In genomic region chr11:114335950-114336838, GRCm38 (mm10) we compare ENCODE assay signal across 8 mouse cellular contexts.
DNase-seq lines count a peak whose midpoint lies in the region; ATAC-seq and TF ChIP-seq lines count a peak whose summit lies in the region.
"Had no signal": no experiment of that assay in that cellular context is flagged by ENCODE, and none has a peak within 500 bp of the region (broad histone marks: within the 10 kb centered on the region; RNA-seq: fewer than 3 reads in every experiment).

No protein-coding gene starts in this region.

- peak; percentile 86 for ATAC-seq in forebrain, embryonic 16.5 days
- ATAC-seq in midbrain, postnatal 0 days (ENCODE audit: low FRiP score), result no peak
- ATAC-seq in liver, postnatal 0 days, result no peak
- no peak for ATAC-seq in erythroid progenitor cell, adult 5-6 weeks (replicated peaks; ENCODE audit: low FRiP score, poor library complexity, severe bottlenecking)

- H3K9me3 ChIP-seq in forebrain, embryonic 16.5 days (ENCODE audit: control insufficient read depth, low read length), result no peaks in the 10 kb centered on the region
- no peaks in the 10 kb centered on the region for H3K9me3 ChIP-seq in midbrain, postnatal 0 days (ENCODE audit: low read length)
- H3K9me3 ChIP-seq in liver, postnatal 0 days (ENCODE audit: low read length), result no peaks in the 10 kb centered on the region

- H3K27ac ChIP-seq in forebrain, embryonic 16.5 days (ENCODE audit: low read length), result peak overlapping the region; percentile 28; the same call in 1 of the 2 replicates
- no peak overlapping the region for H3K27ac ChIP-seq in midbrain, postnatal 0 days (ENCODE audit: low read depth, low read length)
- H3K27ac ChIP-seq in liver, postnatal 0 days (ENCODE audit: low read depth), result no peak overlapping the region

- no peaks in the 10 kb centered on the region for H3K36me3 ChIP-seq in forebrain, embryonic 16.5 days (ENCODE audit: control insufficient read depth, insufficient read depth)
- H3K36me3 ChIP-seq in midbrain, postnatal 0 days (ENCODE audit: insufficient read depth, low read length), result no peaks in the 10 kb centered on the region
- H3K36me3 ChIP-seq in liver, postnatal 0 days (replicated peaks; ENCODE audit: insufficient read depth, low read length), result no peaks in the 10 kb centered on the region

- peak; percentile 31 for DNase-seq in cerebellum, adult 11 months
- peak; percentile 67 for DNase-seq in cerebellum, adult 9-10 months
- DNase-seq in midbrain, postnatal 0 days (ENCODE audit: low spot score), result peak; percentile 24
- no peak for DNase-seq in liver, postnatal 0 days
- no peak for DNase-seq in MN1 (ENCODE audit: low spot score)
- DNase-seq: kidney, adult 8-10 months had no signal

- no peak for TF ChIP-seq EP300 in liver, postnatal 0 days (IDR thresholded peaks at IDR 0.05; ENCODE audit: low read depth)

- no peak for TF ChIP-seq CTCF in midbrain, postnatal 0 days (IDR thresholded peaks at IDR 0.05)
- TF ChIP-seq CTCF in liver, postnatal 0 days (IDR thresholded peaks at IDR 0.05; ENCODE audit: low read depth), result no peak

- no peak overlapping the region for H3K4me2 ChIP-seq in forebrain, embryonic 16.5 days (ENCODE audit: low read length)
- H3K4me2 ChIP-seq in midbrain, postnatal 0 days (ENCODE audit: low read depth, low read length, poor library complexity, severe bottlenecking), result no peak overlapping the region
- no peak overlapping the region for H3K4me2 ChIP-seq in liver, postnatal 0 days (ENCODE audit: low read depth, low read length)

- H3K4me1 ChIP-seq in forebrain, embryonic 16.5 days (replicated peaks; ENCODE audit: control insufficient read depth, insufficient read depth, low read length), result peaks cover 20% of the 10 kb centered on the region
- H3K4me1 ChIP-seq in midbrain, postnatal 0 days (ENCODE audit: insufficient read depth, low read length), result no peaks in the 10 kb centered on the region
- H3K4me1 ChIP-seq in liver, postnatal 0 days (ENCODE audit: insufficient read depth), result no peaks in the 10 kb centered on the region

- no peaks in the 10 kb centered on the region for H3K27me3 ChIP-seq in forebrain, embryonic 16.5 days (replicated peaks; ENCODE audit: control insufficient read depth, insufficient read depth, low read length)
- H3K27me3 ChIP-seq in midbrain, postnatal 0 days (ENCODE audit: insufficient read depth, low read length), result no peaks in the 10 kb centered on the region
- H3K27me3 ChIP-seq in liver, postnatal 0 days (ENCODE audit: insufficient read depth, low read length), result no peaks in the 10 kb centered on the region

- H3K4me3 ChIP-seq in forebrain, embryonic 16.5 days (replicated peaks; ENCODE audit: low read length), result no peak overlapping the region
- H3K4me3 ChIP-seq in midbrain, postnatal 0 days (ENCODE audit: low read depth, low read length), result no peak overlapping the region
- H3K4me3 ChIP-seq in liver, postnatal 0 days (ENCODE audit: low read depth, low read length), result no peak overlapping the region

- WGBS in forebrain, embryonic 16.5 days, result 9% methylated on average over 10 of the region's 10 CpGs
- WGBS in midbrain, postnatal 0 days, result 25% methylated on average over 10 of the region's 10 CpGs
- WGBS in liver, postnatal 0 days (ENCODE audit: insufficient replicate concordance), result 54% methylated on average over 10 of the region's 10 CpGs

- H3K9ac ChIP-seq in forebrain, embryonic 16.5 days (replicated peaks; ENCODE audit: low read depth, low read length), result no peak overlapping the region
- no peak overlapping the region for H3K9ac ChIP-seq in midbrain, postnatal 0 days (replicated peaks; ENCODE audit: low read length, poor library complexity, severe bottlenecking)
- H3K9ac ChIP-seq in liver, postnatal 0 days (replicated peaks), result no peak overlapping the region

Comparison
In these comparisons a context has a peak if more than half of its experiments do, and no peak if none do; other contexts are left out.
1. DNase-seq: peak in cerebellum, adult 11 months (single experiment), cerebellum, adult 9-10 months (single experiment) and midbrain, postnatal 0 days (single experiment); none in liver, postnatal 0 days (single experiment) and MN1 (single experiment).